Mouse (Mus musculus) olfactory bulb, adult 2 months (tissue): ENCODE measurements around the gene Kirrel3.

Experiments
- CTCF ChIP-seq: fragments of 200-500 bp; IDR thresholded peaks from 2 replicates; pipeline ENCODE4 v1.5.1; 2012; ENCODE audit warnings: low read depth, mild to moderate bottlenecking, low read length, moderate library complexity; ENCODE audit not compliant: insufficient read depth
- POLR2A ChIP-seq: fragments of 200-500 bp; IDR thresholded peaks from 2 replicates; pipeline ENCODE4 v1.6.1; 2012; ENCODE audit warnings: mild to moderate bottlenecking, low read depth, low read length, moderate library complexity; ENCODE audit not compliant: insufficient read depth

- TF ChIP-seq CTCF: no peak
- TF ChIP-seq POLR2A: no peak
Observed at GRCm38 (mm10) chr9:34732507-34732906, 246.8 kb downstream of the Kirrel3 start.
